Mouse (Mus musculus) frontal cortex, postnatal 25 days (tissue): ENCODE data around the gene Rhoq.

Experiments
- DNase-seq, 2 experiments: peaks; one replicate each; pipeline ENCODE4 v3.0.0; 2022; ENCODE audit warnings: low spot score in 2 of 2

Rhoq gene

GRCm38 (mm10) chr17:86991306-86991705 lies 28.4 kb downstream of the Rhoq start:
- no peak for DNase-seq

GRCm38 (mm10) chr17:86997323-86997722 lies 34.4 kb downstream of the Rhoq start:
- no peak for DNase-seq

- DNase-seq: no peak
Observed at GRCm38 (mm10) chr17:87008950-87009349, 46.1 kb downstream of the Rhoq start.

- no peak for DNase-seq
Observed at GRCm38 (mm10) chr17:87011301-87012019, 48.6 kb downstream of the Rhoq start.

GRCm38 (mm10) chr17:87019692-87020091 lies 56.8 kb downstream of the Rhoq start:
- no peak for DNase-seq

GRCm38 (mm10) chr17:87024491-87025242 lies 61.8 kb downstream of the Rhoq start:
- no peak for DNase-seq

GRCm38 (mm10) chr17:87025269-87025949 lies 62.5 kb downstream of the Rhoq start, which contains the start of the genes Pigf and Cript:
Pigf (minus strand) TSS chr17:87025406.
Cript (plus strand) TSS chr17:87025550.
- peak; percentile 94 to 98 for DNase-seq

GRCm38 (mm10) chr17:87036141-87037073 lies 73.5 kb downstream of the Rhoq start:
- no peak for DNase-seq

- DNase-seq: no peak
Observed at GRCm38 (mm10) chr17:87038496-87038895, 75.6 kb downstream of the Rhoq start.

- peak in 1 of 2 experiments; percentile 48 for DNase-seq
Observed at GRCm38 (mm10) chr17:87041739-87042138, 78.9 kb downstream of the Rhoq start.

- DNase-seq: peak; percentile 84 to 88
Observed at GRCm38 (mm10) chr17:87044364-87044763, 81.5 kb downstream of the Rhoq start.

- no peak for DNase-seq
Observed at GRCm38 (mm10) chr17:87044796-87045195, 81.9 kb downstream of the Rhoq start.
